Mouse (Mus musculus): ENCODE data around the gene Neo1. TPM values are rescaled to one million over a fixed set of nuclear protein-coding genes. Genes with fewer than 3 reads are reported as not detected.
"Not testable (repeated sequence)": the region's sequence is repeated elsewhere in the genome, so short reads cannot be mapped to it uniquely, and the experiment has no call there.

Gene Neo1
- polyA plus RNA-seq, 1 experiment from 2014 or later: 27.9 TPM

DNA sequence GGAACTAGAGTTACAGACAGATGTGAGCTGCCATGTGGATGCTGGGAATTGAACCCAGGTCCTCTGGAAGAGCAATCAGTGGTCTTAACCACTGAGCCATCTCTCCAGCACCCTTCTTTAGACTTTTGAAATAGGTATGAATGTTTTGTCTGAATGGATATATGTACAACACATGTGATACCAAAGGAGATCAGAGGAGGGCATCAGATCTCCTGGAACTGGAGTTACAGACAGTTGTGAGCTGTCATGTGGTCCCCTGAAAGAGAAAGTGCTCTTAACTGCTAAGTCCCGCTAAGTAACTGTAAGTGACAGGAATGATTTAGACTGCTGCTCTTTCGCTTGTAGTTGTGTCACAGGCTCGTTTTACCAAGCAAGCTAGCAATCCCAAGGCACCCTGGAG is 80.7 kb downstream of the Neo1 start:
- Histone ChIP-seq H3K4me3 (ENCODE audit: low read depth, low read length) (no peak overlapping the region), H3K27me3 (replicated peaks; ENCODE audit: insufficient read depth, low read length) (no peaks in the 10 kb centered on the region), H3K36me3 (ENCODE audit: insufficient read depth, low read length) (no peaks in the 10 kb centered on the region), H3K4me2 (replicated peaks; ENCODE audit: low read depth, low read length) (no peak overlapping the region), H3K4me1 (ENCODE audit: insufficient read depth, low read depth, low read length) (no peaks in the 10 kb centered on the region), H3K27ac (ENCODE audit: low read length) (no peak overlapping the region), H3K9ac (replicated peaks; ENCODE audit: low read depth) (no peak overlapping the region), H3K9me3 (ENCODE audit: low read length) (no peaks in the 10 kb centered on the region)
- DNase-seq (ENCODE audit: low spot score) (peak; percentile 29), ATAC-seq (no peak)
- TF ChIP-seq EP300 (IDR thresholded peaks at IDR 0.05): no peak
- peak; percentile 33 for TF ChIP-seq CTCF (IDR thresholded peaks at IDR 0.05)
- 64% methylated on average over 3 of the region's 3 CpGs for WGBS

DNA sequence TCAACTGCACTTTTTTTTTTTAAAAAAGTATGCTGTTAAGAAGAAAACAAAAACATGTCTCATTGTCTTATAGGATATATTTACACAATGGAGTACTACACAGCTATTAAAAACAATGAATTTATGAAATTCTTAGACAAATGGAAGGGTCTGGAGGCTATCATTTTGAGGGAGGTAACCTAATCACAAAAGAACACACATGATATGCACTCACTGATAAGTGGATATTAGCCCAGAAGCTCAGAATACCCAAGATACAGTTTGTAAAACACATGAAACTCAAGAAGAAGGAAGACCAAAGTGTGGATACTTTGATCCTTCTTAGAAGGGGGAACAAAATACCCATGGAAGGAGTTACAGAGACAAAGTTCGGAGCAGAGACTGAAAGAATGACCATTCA is 90.3 kb downstream of the Neo1 start:
- H3K4me1 ChIP-seq (ENCODE audit: insufficient read depth, low read depth, low read length); DNase-seq (ENCODE audit: low spot score); H3K9ac ChIP-seq (replicated peaks; ENCODE audit: low read depth); H3K27ac ChIP-seq (ENCODE audit: low read length); H3K36me3 ChIP-seq (ENCODE audit: insufficient read depth, low read length); H3K9me3 ChIP-seq (ENCODE audit: low read length); H3K4me2 ChIP-seq (replicated peaks; ENCODE audit: low read depth, low read length); H3K4me3 ChIP-seq (ENCODE audit: low read depth, low read length); H3K27me3 ChIP-seq (replicated peaks; ENCODE audit: insufficient read depth, low read length); ATAC-seq: not testable (repeated sequence)
- 85% methylated on average over 1 of the region's 1 CpGs for WGBS

DNA sequence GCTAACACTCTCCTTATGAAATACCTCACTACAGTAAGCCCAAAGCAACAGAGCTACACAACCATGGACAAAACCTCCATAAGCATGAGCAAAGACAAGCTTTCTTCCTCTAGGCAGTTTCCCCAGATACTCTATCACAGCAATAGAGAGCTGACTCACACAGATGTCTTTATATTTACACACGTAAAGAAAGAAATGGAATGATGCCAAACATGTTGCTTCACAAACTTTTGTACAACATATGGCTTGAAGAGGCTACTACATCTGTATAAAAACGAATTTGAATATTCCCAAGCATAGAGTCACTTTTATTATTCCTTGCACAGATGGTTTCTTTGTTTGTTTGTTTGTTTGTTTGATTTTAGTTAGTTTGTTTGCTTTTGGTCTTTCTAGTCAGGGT is 101.5 kb downstream of the Neo1 start:
- 41% methylated on average over 2 of the region's 2 CpGs for WGBS
- ATAC-seq: no peak
- Histone ChIP-seq H3K4me2 (replicated peaks; ENCODE audit: low read depth, low read length) (no peak overlapping the region), H3K4me3 (ENCODE audit: low read depth, low read length) (no peak overlapping the region), H3K4me1 (ENCODE audit: insufficient read depth, low read depth, low read length) (no peaks in the 10 kb centered on the region), H3K27me3 (replicated peaks; ENCODE audit: insufficient read depth, low read length) (no peaks in the 10 kb centered on the region), H3K9me3 (ENCODE audit: low read length) (no peaks in the 10 kb centered on the region), H3K27ac (ENCODE audit: low read length) (no peak overlapping the region), H3K36me3 (ENCODE audit: insufficient read depth, low read length) (no peaks in the 10 kb centered on the region), H3K9ac (replicated peaks; ENCODE audit: low read depth) (no peak overlapping the region)
- DNase-seq (ENCODE audit: low spot score): peak; percentile 26
- TF ChIP-seq CTCF (IDR thresholded peaks at IDR 0.05): no peak
- TF ChIP-seq EP300 (IDR thresholded peaks at IDR 0.05): no peak

GRCm38 (mm10) chr9:58928103-58928502 is 108.1 kb downstream of the Neo1 start:
- ATAC-seq: no peak
- TF ChIP-seq EP300 (IDR thresholded peaks at IDR 0.05): no peak
- peak; percentile 78 for TF ChIP-seq CTCF (IDR thresholded peaks at IDR 0.05)
- no peaks in the 10 kb centered on the region for H3K4me1 ChIP-seq (ENCODE audit: insufficient read depth, low read depth, low read length)
- no peaks in the 10 kb centered on the region for H3K9me3 ChIP-seq (ENCODE audit: low read length)
- no peaks in the 10 kb centered on the region for H3K36me3 ChIP-seq (ENCODE audit: insufficient read depth, low read length)
- no peak overlapping the region for H3K9ac ChIP-seq (replicated peaks; ENCODE audit: low read depth)
- WGBS: 15% methylated on average over 1 of the region's 1 CpGs
- H3K4me2 ChIP-seq (replicated peaks; ENCODE audit: low read depth, low read length): no peak overlapping the region
- no peaks in the 10 kb centered on the region for H3K27me3 ChIP-seq (replicated peaks; ENCODE audit: insufficient read depth, low read length)
- peak; percentile 66 for DNase-seq (ENCODE audit: low spot score)
- H3K27ac ChIP-seq (ENCODE audit: low read length): no peak overlapping the region
- H3K4me3 ChIP-seq (ENCODE audit: low read depth, low read length): no peak overlapping the region

DNA sequence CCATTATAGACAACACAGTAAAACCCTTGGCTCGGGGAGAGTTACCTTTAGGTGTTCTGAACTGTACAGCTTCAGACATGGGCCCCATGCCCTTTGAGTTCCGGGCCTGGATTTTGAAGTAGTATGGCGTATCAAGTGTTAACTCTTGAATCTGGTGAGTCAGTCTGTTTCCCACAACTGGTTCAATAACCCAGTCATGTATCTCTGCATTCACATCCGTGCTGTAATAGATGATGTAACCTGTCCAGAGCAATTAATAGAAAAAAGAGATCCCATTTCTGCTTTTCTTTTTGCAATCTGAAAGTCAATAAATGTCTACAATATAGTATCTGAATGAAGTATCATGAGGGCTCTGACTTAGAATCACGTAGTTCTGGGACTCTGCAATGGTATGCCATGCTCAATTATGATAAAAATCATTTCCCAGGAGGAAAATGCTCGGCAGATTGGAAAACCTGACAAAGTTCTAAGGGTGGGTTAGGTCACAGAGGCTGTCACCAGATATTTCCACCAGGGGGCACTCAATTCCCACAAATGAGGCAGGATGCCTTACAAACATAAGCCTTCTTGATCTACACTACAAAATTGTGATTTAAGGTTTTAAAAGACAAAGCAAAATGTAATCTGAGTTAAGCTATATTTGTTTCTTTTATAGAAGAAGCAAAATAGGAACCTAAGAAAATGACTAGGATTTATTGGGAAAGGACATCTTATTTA is 133.2 kb downstream of the Neo1 start:
- DNase-seq (ENCODE audit: low spot score) (peak; percentile 56), ATAC-seq (no peak)
- H3K27ac ChIP-seq (ENCODE audit: low read length): no peak overlapping the region
- no peaks in the 10 kb centered on the region for H3K9me3 ChIP-seq (ENCODE audit: low read length)
- no peak overlapping the region for H3K4me2 ChIP-seq (replicated peaks; ENCODE audit: low read depth, low read length)
- H3K4me3 ChIP-seq (ENCODE audit: low read depth, low read length): no peak overlapping the region
- H3K27me3 ChIP-seq (replicated peaks; ENCODE audit: insufficient read depth, low read length): no peaks in the 10 kb centered on the region
- H3K4me1 ChIP-seq (ENCODE audit: insufficient read depth, low read depth, low read length): no peaks in the 10 kb centered on the region
- H3K9ac ChIP-seq (replicated peaks; ENCODE audit: low read depth): no peak overlapping the region
- 60% methylated on average over 6 of the region's 6 CpGs for WGBS
- TF ChIP-seq CTCF (IDR thresholded peaks at IDR 0.05) (peak; percentile 79), EP300 (IDR thresholded peaks at IDR 0.05) (no peak)
- H3K36me3 ChIP-seq (ENCODE audit: insufficient read depth, low read length): peaks cover 12% of the 10 kb centered on the region

DNA sequence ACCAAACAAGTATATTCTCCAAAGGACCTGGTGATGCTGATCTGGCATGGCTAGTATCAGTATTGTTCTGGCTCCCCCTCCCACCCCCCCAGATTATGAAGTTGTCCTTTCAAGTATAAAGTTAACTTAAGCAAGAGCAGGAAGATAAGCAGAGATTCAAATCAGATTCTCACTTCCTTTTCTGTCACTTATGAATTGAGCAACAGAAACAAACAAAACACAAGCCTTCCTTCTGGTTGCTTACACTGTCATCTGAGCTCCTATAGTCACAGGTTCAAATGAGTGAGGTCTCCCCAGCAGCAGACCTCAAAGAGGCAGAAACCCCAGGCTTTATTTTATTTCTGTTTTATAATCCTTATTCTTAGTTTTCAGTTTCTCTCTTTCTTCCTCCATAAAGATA is 136.6 kb downstream of the Neo1 start:
- Histone ChIP-seq H3K9me3 (ENCODE audit: low read length) (no peaks in the 10 kb centered on the region), H3K27me3 (replicated peaks; ENCODE audit: insufficient read depth, low read length) (no peaks in the 10 kb centered on the region), H3K9ac (replicated peaks; ENCODE audit: low read depth) (no peak overlapping the region), H3K4me3 (ENCODE audit: low read depth, low read length) (no peak overlapping the region), H3K4me2 (replicated peaks; ENCODE audit: low read depth, low read length) (no peak overlapping the region), H3K27ac (ENCODE audit: low read length) (0 out of 2 replicates have a peak overlapping the region, but pooled peaks have one; percentile 14), H3K36me3 (ENCODE audit: insufficient read depth, low read length) (peaks cover 8% of the 10 kb centered on the region; the same call in 1 of the 2 replicates), H3K4me1 (ENCODE audit: insufficient read depth, low read depth, low read length) (no peaks in the 10 kb centered on the region)
- peak; percentile 36 for DNase-seq (ENCODE audit: low spot score)
- no peak for ATAC-seq
- no peak for TF ChIP-seq EP300 (IDR thresholded peaks at IDR 0.05)
- TF ChIP-seq CTCF (IDR thresholded peaks at IDR 0.05): no peak
